Mouse (Mus musculus) small intestine, adult 2 months (tissue): ENCODE data around the gene Sfmbt1.

Experiments
- CTCF ChIP-seq: fragments of 200-500 bp; IDR thresholded peaks from 2 replicates; pipeline ENCODE4 v1.5.1; 2012; ENCODE audit warnings: low read depth, mild to moderate bottlenecking, control low read depth, inconsistent platforms, low read length, moderate library complexity, mixed read lengths; ENCODE audit not compliant: insufficient replicate concordance, insufficient read length; ENCODE audit errors: extremely low read depth
- POLR2A ChIP-seq: fragments of 200-500 bp; IDR thresholded peaks from 2 replicates; pipeline ENCODE4 v1.6.1; 2012; ENCODE audit warnings: low read depth, mild to moderate bottlenecking, control low read depth, inconsistent platforms, low read length, moderate library complexity

- no peak for TF ChIP-seq CTCF
- TF ChIP-seq POLR2A: no peak
Measured at GRCm38 (mm10) chr14:30801756-30802155, 87.1 kb downstream of the Sfmbt1 start.
